Mouse (Mus musculus) midbrain, embryonic 11.5 days (tissue): ENCODE data around the gene Serpinb1c. TPM values are rescaled to one million over a fixed set of nuclear protein-coding genes. Genes with fewer than 3 reads are reported as not detected.
A peak's percentile ranks its signal among the peaks of the same experiment; 100 is the strongest.

Experiments
- ATAC-seq: fragments of 200-750 bp; cut with Nextera tagmentation; 2 replicates; pipeline ENCODE4 v1.8.0; 2017; ENCODE audit warnings: moderate TSS enrichment, moderate library complexity; ENCODE audit not compliant: low FRiP score
- DNase-seq: peaks from one replicate; pipeline ENCODE4 v3.0.0; 2015; ENCODE audit warnings: low spot score; ENCODE audit errors: missing footprints
- H3K27ac ChIP-seq: fragments of 300-500 bp; sonication (generic); 2 replicates; pipeline ENCODE4 v1.5.1; 2014; ENCODE audit warnings: low read depth, low read length
- H3K27me3 ChIP-seq: fragments of 300-500 bp; sonication (generic); 2 replicates; pipeline ENCODE4 v1.6.1; 2014; ENCODE audit warnings: mild to moderate bottlenecking, low read length, moderate library complexity, mixed read lengths; ENCODE audit not compliant: control insufficient read depth, insufficient read depth
- H3K36me3 ChIP-seq: fragments of 300-500 bp; sonication (generic); 2 replicates; pipeline ENCODE4 v1.6.1; 2014; ENCODE audit warnings: mild to moderate bottlenecking, low read length, moderate library complexity, mixed read lengths; ENCODE audit not compliant: control insufficient read depth, insufficient read depth
- H3K4me1 ChIP-seq: fragments of 300-500 bp; sonication (generic); 2 replicates; pipeline ENCODE4 v1.6.1; 2014; ENCODE audit warnings: low read length; ENCODE audit not compliant: control insufficient read depth, insufficient read depth
- H3K4me2 ChIP-seq: fragments of 300-500 bp; sonication (generic); 2 replicates; pipeline ENCODE4 v1.6.1; 2014; ENCODE audit warnings: mild to moderate bottlenecking, moderate library complexity
- H3K4me3 ChIP-seq: fragments of 300-500 bp; sonication (generic); 2 replicates; pipeline ENCODE4 v1.5.1; 2014; ENCODE audit warnings: low read depth, low read length
- H3K9ac ChIP-seq: fragments of 300-500 bp; sonication (generic); 2 replicates; pipeline ENCODE4 v1.6.1; 2014; ENCODE audit warnings: low read length
- H3K9me3 ChIP-seq: fragments of 300-500 bp; sonication (generic); 2 replicates; pipeline ENCODE4 v1.6.1; 2016; ENCODE audit warnings: low read length; ENCODE audit not compliant: control insufficient read depth
- WGBS: fragments of 180-500 bp; shearing (Covaris S2); extraction: QIAGEN DNeasy Blood & Tissue Kit; methylation state at CpG from one replicate; pipeline ENCODE4 v1.1.7; 2014; 5-methylcytosine and 5-hydroxymethylcytosine counted together
- polyA plus RNA-seq: library from polyadenylated mRNA; unstranded; fragments of >200 nt; fragmentation: Nextera tagmentation; extraction: Ambion mirVana; gene quantifications from 2 replicates; pipeline ENCODE4 v1.2.1, GENCODE M21; 2014

The Serpinb1c gene
- polyA plus RNA-seq, 1 experiment from 2014 or later: not detected

DNA sequence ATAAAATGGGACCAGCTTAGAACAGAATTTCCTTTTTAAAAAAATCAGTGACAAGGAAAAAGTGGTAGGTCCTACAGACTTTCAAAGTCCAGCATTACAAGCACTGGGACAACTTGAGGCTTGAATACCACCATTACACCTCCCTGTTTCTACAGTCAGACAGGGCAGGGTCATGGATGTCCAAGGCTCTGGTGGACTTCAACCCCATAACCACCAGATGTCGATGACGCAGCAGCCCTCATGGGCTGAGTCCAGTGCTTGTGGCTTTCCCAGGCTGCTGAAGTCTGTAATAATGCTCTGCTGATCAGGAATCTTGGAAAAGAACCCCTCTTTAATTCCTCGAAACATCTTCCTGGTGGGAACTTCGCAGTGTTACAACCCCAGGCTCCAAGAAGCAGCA, 45.5 kb downstream of the Serpinb1c start:
- ATAC-seq (peak; percentile 47; the same call in 1 of the 2 replicates), DNase-seq (no peak)
- Histone ChIP-seq H3K4me3 (no peak overlapping the region), H3K27me3 (peaks cover 29% of the 10 kb centered on the region), H3K27ac (no peak overlapping the region), H3K9me3 (no peaks in the 10 kb centered on the region), H3K36me3 (no peaks in the 10 kb centered on the region), H3K4me2 (no peak overlapping the region), H3K9ac (no peak overlapping the region), H3K4me1 (no peaks in the 10 kb centered on the region; the same call in none of the 2 replicates)
- WGBS: 76% methylated on average over 4 of the region's 4 CpGs

DNA sequence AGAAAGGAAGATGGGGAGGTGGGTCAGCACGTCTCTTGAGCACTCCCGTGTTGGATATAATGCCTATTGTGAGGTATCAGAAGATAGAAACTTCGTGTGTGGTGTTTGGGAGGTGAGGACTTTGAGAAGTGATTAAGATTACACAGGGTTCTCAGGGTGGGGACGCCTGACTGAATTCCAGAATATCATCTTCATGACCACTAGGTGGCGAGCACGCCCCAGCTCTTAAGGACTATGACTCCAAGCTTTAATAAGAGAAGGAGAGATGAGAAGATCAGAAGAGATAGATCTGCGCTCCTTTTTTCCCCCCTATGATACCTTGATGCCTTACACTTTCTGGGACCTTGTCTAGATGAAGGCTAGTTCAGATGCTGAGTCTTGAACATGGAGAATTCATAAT, 46.0 kb downstream of the Serpinb1c start:
- Histone ChIP-seq H3K36me3 (no peaks in the 10 kb centered on the region), H3K4me3 (no peak overlapping the region), H3K27me3 (peaks cover 29% of the 10 kb centered on the region), H3K9ac (no peak overlapping the region), H3K9me3 (no peaks in the 10 kb centered on the region), H3K4me2 (no peak overlapping the region), H3K27ac (no peak overlapping the region), H3K4me1 (no peaks in the 10 kb centered on the region; the same call in none of the 2 replicates)
- 10% methylated on average over 7 of the region's 7 CpGs for WGBS
- DNase-seq (peak; percentile 89), ATAC-seq (peak; percentile 59)

- no peak within 1 kb of the TSS for H3K4me3 ChIP-seq
- 67% methylated on average over 10 of the region's 10 CpGs for WGBS
Observed at GRCm38 (mm10) chr13:32850668-32851404, 47.2 kb downstream of the Serpinb1c start, which contains the start of gene Serpinb1a. Serpinb1a (minus strand) TSS chr13:32851185.

GRCm38 (mm10) chr13:32850156-32850555, 47.9 kb downstream of the Serpinb1c start:
- no peak for ATAC-seq
- DNase-seq: no peak
- Histone ChIP-seq H3K9ac (no peak overlapping the region), H3K27ac (no peak overlapping the region), H3K4me1 (no peaks in the 10 kb centered on the region; the same call in none of the 2 replicates), H3K27me3 (peaks cover 23% of the 10 kb centered on the region), H3K9me3 (no peaks in the 10 kb centered on the region), H3K4me2 (no peak overlapping the region), H3K4me3 (no peak overlapping the region), H3K36me3 (no peaks in the 10 kb centered on the region)
- 63% methylated on average over 1 of the region's 1 CpGs for WGBS

More at GRCm38 (mm10) chr13:32850668-32851404, 47.2 kb downstream of the Serpinb1c start, which contains the start of gene Serpinb1a:
- Histone ChIP-seq H3K4me2 (no peak within 1 kb of the TSS), H3K9me3 (no peaks in the 10 kb centered on the region), H3K27ac (no peak within 1 kb of the TSS), H3K4me1 (no peaks in the 10 kb centered on the region; the same call in none of the 2 replicates), H3K9ac (no peak within 1 kb of the TSS), H3K27me3 (peaks cover 23% of the 10 kb centered on the region), H3K36me3 (no peaks in the 10 kb centered on the region)
- no peak for ATAC-seq
- no peak for DNase-seq

GRCm38 (mm10) chr13:32849531-32850123, 48.4 kb downstream of the Serpinb1c start:
- no peak overlapping the region for H3K27ac ChIP-seq
- DNase-seq (no peak), ATAC-seq (no peak)
- H3K9me3 ChIP-seq: no peaks in the 10 kb centered on the region
- no peak overlapping the region for H3K9ac ChIP-seq
- H3K27me3 ChIP-seq: peaks cover 19% of the 10 kb centered on the region
- H3K4me3 ChIP-seq: no peak overlapping the region
- H3K36me3 ChIP-seq: no peaks in the 10 kb centered on the region
- H3K4me1 ChIP-seq: no peaks in the 10 kb centered on the region; the same call in none of the 2 replicates
- no peak overlapping the region for H3K4me2 ChIP-seq

GRCm38 (mm10) chr13:32849092-32849491, 48.9 kb downstream of the Serpinb1c start:
- Histone ChIP-seq H3K4me1 (no peaks in the 10 kb centered on the region; the same call in none of the 2 replicates), H3K36me3 (no peaks in the 10 kb centered on the region), H3K9me3 (no peaks in the 10 kb centered on the region), H3K4me3 (no peak overlapping the region), H3K9ac (no peak overlapping the region), H3K4me2 (no peak overlapping the region), H3K27me3 (peaks cover 16% of the 10 kb centered on the region), H3K27ac (no peak overlapping the region)
- no peak for ATAC-seq
- 70% methylated on average over 4 of the region's 4 CpGs for WGBS
- no peak for DNase-seq

DNA sequence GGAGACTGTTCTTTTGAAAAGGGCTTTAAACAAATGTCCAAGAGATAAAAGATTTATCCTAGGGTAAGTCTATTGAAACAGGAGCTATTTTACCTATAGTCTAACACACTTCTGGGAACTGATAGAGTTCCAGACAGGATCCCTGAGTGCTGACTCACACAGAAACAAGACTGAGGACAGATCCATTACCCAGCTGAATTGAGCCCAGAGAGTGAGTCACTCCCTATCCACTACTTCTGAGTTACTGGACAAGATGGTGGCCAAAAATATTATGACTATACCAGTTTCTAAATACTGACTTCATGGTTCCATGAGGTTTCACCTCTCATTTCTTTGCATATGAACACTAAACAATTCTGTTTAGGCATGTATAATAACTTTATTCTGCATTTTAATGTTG, 51.8 kb downstream of the Serpinb1c start:
- no peak overlapping the region for H3K4me3 ChIP-seq
- H3K36me3 ChIP-seq: no peaks in the 10 kb centered on the region
- H3K9me3 ChIP-seq: no peaks in the 10 kb centered on the region
- H3K4me1 ChIP-seq: no peaks in the 10 kb centered on the region
- H3K4me2 ChIP-seq: no peak overlapping the region
- H3K27me3 ChIP-seq: peaks cover 12% of the 10 kb centered on the region
- H3K9ac ChIP-seq: no peak overlapping the region
- no peak for ATAC-seq
- no peak for DNase-seq
- H3K27ac ChIP-seq: no peak overlapping the region

GRCm38 (mm10) chr13:32841349-32841748, 56.7 kb downstream of the Serpinb1c start:
- Histone ChIP-seq H3K9ac (no peak overlapping the region), H3K27ac (no peak overlapping the region), H3K4me3 (no peak overlapping the region), H3K27me3 (no peaks in the 10 kb centered on the region), H3K4me2 (no peak overlapping the region), H3K36me3 (no peaks in the 10 kb centered on the region), H3K9me3 (no peaks in the 10 kb centered on the region), H3K4me1 (no peaks in the 10 kb centered on the region)
- WGBS: 92% methylated on average over 3 of the region's 3 CpGs
- no peak for DNase-seq
- ATAC-seq: no peak

DNA sequence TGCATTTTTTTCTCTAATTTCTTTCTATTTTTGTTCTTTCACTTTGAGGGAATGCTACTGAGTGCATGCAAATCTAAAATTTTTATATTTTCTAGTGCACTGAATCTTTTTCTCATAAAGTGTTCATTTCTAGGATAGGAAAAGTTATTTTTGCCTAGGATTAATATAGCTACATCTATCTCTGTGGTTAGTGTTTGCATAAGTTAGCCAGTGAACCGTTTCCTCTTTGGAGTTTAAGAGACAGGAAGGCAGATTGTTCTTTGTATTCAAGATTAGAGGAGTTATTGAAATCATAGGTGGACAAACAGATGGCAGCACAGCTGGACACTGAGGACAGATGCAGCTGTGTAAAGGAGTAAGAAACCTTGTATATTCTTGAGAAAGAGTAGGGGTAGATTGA, 58.7 kb downstream of the Serpinb1c start:
- Histone ChIP-seq H3K4me2 (no peak overlapping the region), H3K9ac (no peak overlapping the region), H3K36me3 (no peaks in the 10 kb centered on the region), H3K4me3 (no peak overlapping the region), H3K9me3 (no peaks in the 10 kb centered on the region), H3K4me1 (no peaks in the 10 kb centered on the region), H3K27ac (no peak overlapping the region), H3K27me3 (no peaks in the 10 kb centered on the region)
- no peak for DNase-seq
- ATAC-seq: no peak
- WGBS: 40% methylated on average over 1 of the region's 1 CpGs
